Mouse (Mus musculus) small intestine, adult 2 months (tissue): Measurements from ENCODE around the gene Arhgap35. TPM values are rescaled to one million over a fixed set of nuclear protein-coding genes. Genes with fewer than 3 reads are reported as not detected.
"Not testable (repeated sequence)": the region's sequence is repeated elsewhere in the genome, so short reads cannot be mapped to it uniquely, and the experiment has no call there.

Experiments used
- H3K27ac ChIP-seq: fragments of 200-500 bp; 2 replicates; pipeline ENCODE4 v1.5.1; 2012; ENCODE audit warnings: low read depth, low read length, control low read depth, inconsistent platforms; ENCODE audit not compliant: insufficient read depth
- H3K27me3 ChIP-seq: fragments of 200-500 bp; 2 replicates; pipeline ENCODE4 v1.6.1; 2012; ENCODE audit warnings: mild to moderate bottlenecking, moderate library complexity, low read length, inconsistent platforms; ENCODE audit not compliant: control insufficient read depth, insufficient read depth
- H3K36me3 ChIP-seq: fragments of 200-500 bp; 2 replicates; pipeline ENCODE4 v1.6.1; 2012; ENCODE audit warnings: mild to moderate bottlenecking, low read length, control low read depth, inconsistent platforms; ENCODE audit not compliant: control insufficient read depth, insufficient read depth
- H3K4me1 ChIP-seq: fragments of 200-500 bp; 2 replicates; pipeline ENCODE4 v1.6.1; 2012; ENCODE audit warnings: low read length, inconsistent platforms, mixed read lengths; ENCODE audit not compliant: control insufficient read depth, insufficient read depth, insufficient read length
- H3K4me3 ChIP-seq: fragments of 200-500 bp; 2 replicates; pipeline ENCODE4 v1.5.1; 2012; ENCODE audit warnings: low read depth, mild to moderate bottlenecking, control low read depth, inconsistent platforms, low read length, moderate library complexity
- CTCF ChIP-seq: fragments of 200-500 bp; IDR thresholded peaks from 2 replicates; pipeline ENCODE4 v1.5.1; 2012; ENCODE audit warnings: low read depth, mild to moderate bottlenecking, control low read depth, inconsistent platforms, low read length, moderate library complexity, mixed read lengths; ENCODE audit not compliant: insufficient replicate concordance, insufficient read length; ENCODE audit errors: extremely low read depth
- POLR2A ChIP-seq: fragments of 200-500 bp; IDR thresholded peaks from 2 replicates; pipeline ENCODE4 v1.6.1; 2012; ENCODE audit warnings: low read depth, mild to moderate bottlenecking, control low read depth, inconsistent platforms, low read length, moderate library complexity
- WGBS: fragments of 180-500 bp; shearing (Covaris S2); methylation state at CpG from one replicate; pipeline ENCODE4 v1.1.7; 2018; 5-methylcytosine and 5-hydroxymethylcytosine counted together
- polyA plus RNA-seq: library from polyadenylated mRNA; depleted of rRNA; stranded (reverse); fragments of >200 nt; gene quantifications from 2 replicates; pipeline ENCODE4 v1.2.3, GENCODE M21; 2012

The Arhgap35 gene
- polyA plus RNA-seq, 1 experiment: 11.6 TPM

GRCm38 (mm10) chr7:16617045-16617444, 2.3 kb upstream of the Arhgap35 start:
- no peaks in the 10 kb centered on the region for H3K36me3 ChIP-seq
- no peak overlapping the region for H3K4me3 ChIP-seq
- TF ChIP-seq CTCF (peak; percentile 38; the same call in 1 of the 2 replicates), POLR2A (no peak)
- peaks cover 6% of the 10 kb centered on the region; the same call in 1 of the 2 replicates for H3K4me1 ChIP-seq
- WGBS: 13% methylated on average over 2 of the region's 2 CpGs
- H3K27me3 ChIP-seq: peaks cover 7% of the 10 kb centered on the region; the same call in 1 of the 2 replicates
- no peak overlapping the region for H3K27ac ChIP-seq

DNA sequence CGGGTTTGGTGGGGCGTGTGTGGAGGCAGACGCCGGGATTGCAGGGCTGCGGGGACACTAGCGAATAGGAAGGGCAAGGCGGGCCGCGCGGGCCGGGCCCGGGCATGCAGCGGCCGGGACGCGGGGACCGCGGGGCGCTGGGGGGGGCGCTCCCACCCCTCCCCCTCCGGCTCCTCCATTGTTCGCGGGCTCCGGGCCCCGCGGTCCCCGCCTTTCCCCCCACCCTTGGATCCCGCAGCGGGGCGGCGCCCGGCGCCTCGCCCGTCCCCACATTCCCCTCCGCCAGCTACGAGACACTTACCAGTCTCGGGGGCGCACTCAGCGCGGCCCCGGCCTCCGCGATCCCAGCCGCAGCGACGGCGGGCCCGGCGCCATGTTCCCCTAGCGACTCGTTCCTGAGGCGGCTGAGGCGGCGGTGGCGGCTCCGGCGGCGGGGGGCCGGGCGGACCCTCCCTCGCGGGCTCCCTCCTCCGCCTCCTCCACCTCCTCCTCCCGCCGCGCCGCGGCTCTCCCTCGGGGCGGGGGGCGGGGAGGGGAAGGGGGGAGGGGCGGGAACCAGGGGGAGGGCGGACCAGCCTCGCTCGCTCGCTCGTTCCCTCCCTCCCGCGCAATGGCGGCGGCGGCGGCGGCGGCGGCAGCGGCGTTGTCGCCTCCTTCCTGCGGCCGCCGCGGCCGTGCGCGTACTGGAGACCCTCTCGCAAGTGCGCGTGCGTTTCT, 464 bp downstream of the Arhgap35 start:
- Histone ChIP-seq H3K27me3 (peaks cover 7% of the 10 kb centered on the region; the same call in 1 of the 2 replicates), H3K4me3 (peak overlapping the region; percentile 72), H3K27ac (peak overlapping the region; percentile 84), H3K36me3 (no peaks in the 10 kb centered on the region), H3K4me1 (peaks cover 6% of the 10 kb centered on the region; the same call in 1 of the 2 replicates)
- WGBS: under 1% methylated on average over 73 of the region's 101 CpGs
- TF ChIP-seq POLR2A (no peak), CTCF (no peak)

DNA sequence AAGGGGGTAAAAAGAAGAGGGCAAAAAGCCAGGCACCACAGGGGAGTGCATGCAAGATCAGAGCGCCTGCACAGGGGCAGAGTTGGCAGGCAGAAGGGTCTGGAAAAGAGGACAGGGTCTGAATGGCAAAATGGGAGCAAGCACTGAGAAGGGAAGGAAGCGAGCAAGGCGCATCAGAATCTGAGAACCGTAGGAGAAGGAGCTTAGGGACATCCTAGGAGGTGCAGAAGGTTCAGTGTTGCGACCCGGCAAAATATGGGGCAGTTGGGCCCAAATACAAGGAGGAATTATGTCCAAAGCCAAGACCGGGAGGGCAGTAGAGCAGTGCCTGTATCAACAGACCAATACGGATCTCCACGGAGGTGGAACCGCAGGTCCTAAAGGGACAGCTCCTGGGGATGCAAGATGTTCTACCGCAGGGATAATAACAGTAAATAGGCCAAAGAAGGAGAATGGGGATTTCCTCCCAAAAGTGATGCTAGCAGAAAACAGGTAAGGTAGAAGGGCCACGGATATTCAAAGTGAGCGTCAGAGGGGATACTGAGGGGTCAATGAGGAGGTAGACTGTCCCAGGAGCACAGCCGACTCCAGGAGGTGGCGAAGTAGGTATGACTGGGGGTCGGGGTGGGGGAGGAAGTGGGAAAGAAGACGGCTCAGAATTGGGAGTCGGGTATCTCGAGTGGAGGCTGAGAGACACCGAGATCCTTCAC, 1.2 kb downstream of the Arhgap35 start:
- H3K4me1 ChIP-seq: peaks cover 6% of the 10 kb centered on the region; the same call in 1 of the 2 replicates
- peaks cover 2% of the 10 kb centered on the region; the same call in 1 of the 2 replicates for H3K27me3 ChIP-seq
- no peak overlapping the region for H3K27ac ChIP-seq
- H3K36me3 ChIP-seq: no peaks in the 10 kb centered on the region
- 9% methylated on average over 20 of the region's 20 CpGs for WGBS
- H3K4me3 ChIP-seq: peak overlapping the region; percentile 72
- TF ChIP-seq CTCF: no peak
- no peak for TF ChIP-seq POLR2A

- TF ChIP-seq CTCF (no peak), POLR2A (no peak)
- Histone ChIP-seq H3K27ac (no peak overlapping the region), H3K27me3 (no peaks in the 10 kb centered on the region; the same call in 1 of the 2 replicates), H3K36me3 (no peaks in the 10 kb centered on the region), H3K4me3 (no peak overlapping the region), H3K4me1 (0 out of 2 replicates have a peak, but pooled peaks cover 2% of the 10 kb centered on the region)
- 76% methylated on average over 2 of the region's 2 CpGs for WGBS
These were observed 4.4 kb downstream of the Arhgap35 start for GRCm38 (mm10) chr7:16610345-16610744.

DNA sequence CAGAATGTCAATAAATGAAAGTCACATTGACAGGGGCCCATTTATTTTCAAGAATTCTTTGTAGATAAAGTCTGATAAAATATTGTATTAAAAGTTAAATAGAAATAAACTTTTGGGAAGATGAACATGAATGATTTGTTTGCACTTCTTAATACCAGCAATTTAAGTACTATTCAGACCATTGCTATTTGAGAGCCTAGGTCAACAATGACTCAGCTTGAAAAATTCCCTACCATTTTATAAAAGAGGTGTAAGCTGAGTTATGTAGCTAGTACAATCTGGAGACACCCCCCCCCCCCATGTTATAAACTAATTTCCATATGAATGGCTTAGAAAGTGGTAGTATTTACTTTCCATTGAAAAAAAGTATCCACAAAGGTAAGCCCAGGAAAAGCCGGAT, 5.8 kb downstream of the Arhgap35 start:
- peaks cover 4% of the 10 kb centered on the region; the same call in 1 of the 2 replicates for H3K4me1 ChIP-seq
- H3K27ac ChIP-seq: no peak overlapping the region
- H3K36me3 ChIP-seq: no peaks in the 10 kb centered on the region
- no peaks in the 10 kb centered on the region for H3K27me3 ChIP-seq
- no peak overlapping the region for H3K4me3 ChIP-seq
- 69% methylated on average over 1 of the region's 1 CpGs for WGBS
- no peak for TF ChIP-seq POLR2A
- no peak for TF ChIP-seq CTCF

DNA sequence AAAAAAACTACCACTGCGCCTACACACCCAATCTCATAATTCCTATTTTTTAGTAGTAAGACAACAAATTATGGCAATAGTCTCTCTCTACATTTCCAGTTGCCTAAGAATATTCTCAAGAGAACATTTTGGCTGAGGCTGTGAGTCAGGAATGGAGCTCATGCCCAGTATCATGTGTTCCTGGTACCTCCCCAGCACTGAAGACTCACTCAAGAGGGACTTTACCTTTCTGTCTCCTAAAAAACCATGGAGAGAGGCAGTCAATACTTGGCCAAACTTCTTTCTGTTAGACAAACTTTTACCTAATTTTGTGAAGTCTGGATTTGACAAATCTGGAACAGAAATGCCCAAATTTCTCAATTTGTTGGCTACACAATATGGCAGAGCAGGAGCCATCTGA, 6.7 kb downstream of the Arhgap35 start:
- WGBS: 100% methylated on average over 1 of the region's 1 CpGs
- TF ChIP-seq POLR2A: no peak
- TF ChIP-seq CTCF: no peak
- H3K4me3 ChIP-seq: no peak overlapping the region
- H3K36me3 ChIP-seq: no peaks in the 10 kb centered on the region
- no peak overlapping the region for H3K27ac ChIP-seq
- no peaks in the 10 kb centered on the region for H3K27me3 ChIP-seq
- peaks cover 2% of the 10 kb centered on the region; the same call in 1 of the 2 replicates for H3K4me1 ChIP-seq

- not testable (repeated sequence) for H3K27me3 ChIP-seq, H3K36me3 ChIP-seq, H3K4me1 ChIP-seq, H3K27ac ChIP-seq, H3K4me3 ChIP-seq
- WGBS: 94% methylated on average over 4 of the region's 4 CpGs
These were observed 8.0 kb downstream of the Arhgap35 start for GRCm38 (mm10) chr7:16606808-16607207.
